Mouse (Mus musculus) hindbrain, embryonic 13.5 days (tissue): ENCODE data around the gene Lcp1. TPM values are rescaled to one million over a fixed set of nuclear protein-coding genes. Genes with fewer than 3 reads are reported as not detected.
A peak's percentile ranks its signal among the peaks of the same experiment; 100 is the strongest.

Experiments
- ATAC-seq: fragments of 200-750 bp; cut with Nextera tagmentation; 2 replicates; pipeline ENCODE4 v1.8.0; 2017; ENCODE audit warnings: moderate TSS enrichment; ENCODE audit not compliant: low FRiP score
- H3K27ac ChIP-seq: fragments of 300-500 bp; sonication (generic); 2 replicates; pipeline ENCODE4 v1.5.1; 2015; ENCODE audit warnings: inconsistent platforms, mild to moderate bottlenecking, moderate library complexity
- H3K27me3 ChIP-seq: fragments of 300-500 bp; sonication (generic); 2 replicates; pipeline ENCODE4 v1.6.1; 2015; ENCODE audit warnings: mild to moderate bottlenecking, inconsistent platforms
- H3K36me3 ChIP-seq: fragments of 300-500 bp; sonication (generic); 2 replicates; pipeline ENCODE4 v1.6.1; 2015; ENCODE audit warnings: mild to moderate bottlenecking, inconsistent platforms
- H3K4me1 ChIP-seq: fragments of 300-500 bp; sonication (generic); replicated peaks from 2 replicates; pipeline ENCODE4 v1.6.1; 2015; ENCODE audit warnings: inconsistent platforms
- H3K4me2 ChIP-seq: fragments of 300-500 bp; sonication (generic); 2 replicates; pipeline ENCODE4 v1.6.1; 2015; ENCODE audit warnings: inconsistent platforms, mild to moderate bottlenecking, moderate library complexity
- H3K4me3 ChIP-seq: fragments of 300-500 bp; sonication (generic); 2 replicates; pipeline ENCODE4 v1.5.1; 2015; ENCODE audit warnings: mild to moderate bottlenecking, inconsistent platforms
- H3K9ac ChIP-seq: fragments of 300-500 bp; sonication (generic); 2 replicates; pipeline ENCODE4 v1.6.1; 2015; ENCODE audit warnings: mild to moderate bottlenecking, inconsistent platforms
- H3K9me3 ChIP-seq: fragments of 300-500 bp; sonication (generic); 2 replicates; pipeline ENCODE4 v1.6.1; 2016; ENCODE audit warnings: inconsistent platforms
- WGBS: fragments of 180-500 bp; shearing (Covaris S2); methylation state at CpG from one replicate; pipeline ENCODE4 v1.1.7; 2015; 5-methylcytosine and 5-hydroxymethylcytosine counted together
- polyA plus RNA-seq: library from polyadenylated mRNA; unstranded; fragments of >200 nt; fragmentation: Nextera tagmentation; extraction: Ambion mirVana; gene quantifications from 2 replicates; pipeline ENCODE4 v1.2.1, GENCODE M21; 2015

Lcp1 gene
- polyA plus RNA-seq, 1 experiment from 2014 or later, result 16.0 TPM

DNA sequence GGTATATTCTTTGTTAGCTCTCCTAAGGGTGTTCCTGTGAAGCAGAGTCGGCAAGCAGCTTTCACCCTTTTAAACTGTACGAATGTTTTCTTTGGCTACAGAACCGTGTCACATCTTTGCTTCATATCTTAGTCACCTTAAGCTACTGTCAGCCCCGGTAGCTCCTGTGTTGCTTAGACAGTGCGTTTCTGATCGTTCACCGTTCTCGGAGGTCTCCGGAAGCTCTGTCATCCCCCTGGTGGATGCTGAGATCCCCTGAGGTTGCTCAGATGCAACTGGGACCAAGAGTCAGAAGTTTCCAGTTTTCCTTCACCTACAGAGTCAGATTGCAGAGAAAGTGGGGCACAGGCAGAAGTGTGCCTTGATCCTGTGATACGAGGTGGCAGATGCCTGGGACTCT is 61.5 kb downstream of the Lcp1 start:
- Histone ChIP-seq H3K4me3 (no peak overlapping the region), H3K36me3 (no peaks in the 10 kb centered on the region), H3K27ac (no peak overlapping the region), H3K4me1 (no peaks in the 10 kb centered on the region), H3K27me3 (no peaks in the 10 kb centered on the region), H3K4me2 (no peak overlapping the region), H3K9ac (no peak overlapping the region), H3K9me3 (no peaks in the 10 kb centered on the region)
- no peak for ATAC-seq
- 92% methylated on average over 10 of the region's 10 CpGs for WGBS

- ATAC-seq, result no peak
- Histone ChIP-seq H3K4me1 (no peaks in the 10 kb centered on the region), H3K36me3 (no peaks in the 10 kb centered on the region), H3K9me3 (no peaks in the 10 kb centered on the region), H3K4me3 (no peak overlapping the region), H3K9ac (no peak overlapping the region), H3K27me3 (no peaks in the 10 kb centered on the region), H3K27ac (no peak overlapping the region), H3K4me2 (no peak overlapping the region)
- 85% methylated on average over 10 of the region's 10 CpGs for WGBS
These were observed 62.0 kb downstream of the Lcp1 start for GRCm38 (mm10) chr14:75192858-75193257.

- Histone ChIP-seq H3K4me2 (no peak overlapping the region), H3K36me3 (no peaks in the 10 kb centered on the region), H3K4me1 (no peaks in the 10 kb centered on the region), H3K4me3 (no peak overlapping the region), H3K9ac (no peak overlapping the region), H3K27me3 (no peaks in the 10 kb centered on the region), H3K27ac (no peak overlapping the region), H3K9me3 (no peaks in the 10 kb centered on the region)
- ATAC-seq, result no peak
- WGBS, result 89% methylated on average over 5 of the region's 5 CpGs
These were observed 64.6 kb downstream of the Lcp1 start for GRCm38 (mm10) chr14:75195530-75195929.

GRCm38 (mm10) chr14:75197027-75197426 is 66.1 kb downstream of the Lcp1 start:
- Histone ChIP-seq H3K9ac (no peak overlapping the region), H3K36me3 (no peaks in the 10 kb centered on the region), H3K4me3 (no peak overlapping the region), H3K4me2 (no peak overlapping the region), H3K9me3 (no peaks in the 10 kb centered on the region), H3K27me3 (no peaks in the 10 kb centered on the region), H3K4me1 (no peaks in the 10 kb centered on the region), H3K27ac (no peak overlapping the region)
- 39% methylated on average over 5 of the region's 5 CpGs for WGBS
- ATAC-seq, result no peak

- Histone ChIP-seq H3K27ac (no peak overlapping the region), H3K4me2 (no peak overlapping the region), H3K9me3 (no peaks in the 10 kb centered on the region), H3K36me3 (no peaks in the 10 kb centered on the region), H3K9ac (no peak overlapping the region), H3K27me3 (no peaks in the 10 kb centered on the region), H3K4me1 (no peaks in the 10 kb centered on the region), H3K4me3 (no peak overlapping the region)
- 68% methylated on average over 7 of the region's 7 CpGs for WGBS
- ATAC-seq, result no peak
These were observed 66.8 kb downstream of the Lcp1 start for GRCm38 (mm10) chr14:75197660-75198059.

- H3K9ac ChIP-seq, result no peak overlapping the region
- no peak overlapping the region for H3K4me3 ChIP-seq
- H3K9me3 ChIP-seq, result no peaks in the 10 kb centered on the region
- H3K36me3 ChIP-seq, result no peaks in the 10 kb centered on the region
- 53% methylated on average over 6 of the region's 6 CpGs for WGBS
- 0 out of 2 replicates have a peak, but pooled peaks cover 8% of the 10 kb centered on the region for H3K4me1 ChIP-seq
- no peak overlapping the region for H3K27ac ChIP-seq
- no peak overlapping the region for H3K4me2 ChIP-seq
- no peaks in the 10 kb centered on the region for H3K27me3 ChIP-seq
- no peak for ATAC-seq
These were observed 74.6 kb downstream of the Lcp1 start for GRCm38 (mm10) chr14:75205363-75206051.

DNA sequence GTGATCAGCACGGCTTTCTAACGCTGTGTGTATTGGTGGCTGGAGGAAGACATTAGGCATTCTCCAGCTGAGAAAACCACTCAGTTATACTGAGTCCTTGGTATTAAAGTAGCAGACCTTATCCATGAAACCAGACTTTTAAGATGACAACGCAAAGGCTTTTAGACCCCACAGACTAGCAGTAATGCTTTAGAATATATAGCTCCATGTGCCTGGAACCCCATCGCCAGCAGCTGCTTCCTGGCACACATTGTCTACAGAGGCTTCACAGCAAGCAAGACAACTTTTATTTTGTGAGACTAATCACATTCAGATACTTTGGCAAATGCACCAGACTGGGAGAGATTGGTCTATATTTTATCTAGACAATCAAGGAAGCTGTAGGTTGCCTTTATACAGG is 75.4 kb downstream of the Lcp1 start:
- H3K9me3 ChIP-seq, result no peaks in the 10 kb centered on the region
- H3K27ac ChIP-seq, result no peak overlapping the region
- no peak for ATAC-seq
- H3K4me3 ChIP-seq, result no peak overlapping the region
- H3K9ac ChIP-seq, result no peak overlapping the region
- no peaks in the 10 kb centered on the region for H3K36me3 ChIP-seq
- no peak overlapping the region for H3K4me2 ChIP-seq
- WGBS, result 72% methylated on average over 4 of the region's 4 CpGs
- H3K4me1 ChIP-seq, result 0 out of 2 replicates have a peak, but pooled peaks cover 8% of the 10 kb centered on the region
- H3K27me3 ChIP-seq, result no peaks in the 10 kb centered on the region

DNA sequence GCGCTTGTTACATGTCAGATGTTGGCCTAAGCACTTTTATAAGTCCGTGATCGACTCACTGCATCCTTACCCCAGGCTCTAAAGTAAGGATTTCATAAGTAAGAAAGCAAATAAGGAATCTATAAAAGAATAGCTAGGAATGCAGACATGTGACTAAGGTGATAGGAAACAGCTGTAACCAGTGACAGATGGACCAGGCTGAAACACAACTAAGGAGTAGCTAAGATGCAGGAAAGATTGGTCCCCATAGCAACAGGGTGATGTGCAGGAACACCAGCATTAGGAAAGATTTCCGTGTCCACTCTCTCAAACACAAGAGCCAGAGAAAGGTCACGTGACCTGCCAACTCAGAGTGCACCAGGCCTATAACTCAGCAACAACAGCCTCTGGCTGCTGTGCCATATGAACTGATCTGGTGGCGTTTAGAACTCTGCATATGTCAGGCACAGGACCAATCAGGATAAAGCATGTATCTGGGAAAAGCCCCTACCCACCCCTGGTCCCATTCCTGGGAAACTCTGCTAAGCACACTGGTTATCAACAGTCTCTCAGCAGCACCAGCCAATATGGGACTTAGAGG is 77.8 kb downstream of the Lcp1 start:
- no peak overlapping the region for H3K4me3 ChIP-seq
- H3K27ac ChIP-seq, result no peak overlapping the region
- H3K4me2 ChIP-seq, result no peak overlapping the region
- 67% methylated on average over 6 of the region's 6 CpGs for WGBS
- H3K36me3 ChIP-seq, result no peaks in the 10 kb centered on the region
- ATAC-seq, result no peak
- H3K9ac ChIP-seq, result no peak overlapping the region
- no peaks in the 10 kb centered on the region for H3K27me3 ChIP-seq
- H3K9me3 ChIP-seq, result no peaks in the 10 kb centered on the region
- H3K4me1 ChIP-seq, result peaks cover 14% of the 10 kb centered on the region; the same call in 1 of the 2 replicates

DNA sequence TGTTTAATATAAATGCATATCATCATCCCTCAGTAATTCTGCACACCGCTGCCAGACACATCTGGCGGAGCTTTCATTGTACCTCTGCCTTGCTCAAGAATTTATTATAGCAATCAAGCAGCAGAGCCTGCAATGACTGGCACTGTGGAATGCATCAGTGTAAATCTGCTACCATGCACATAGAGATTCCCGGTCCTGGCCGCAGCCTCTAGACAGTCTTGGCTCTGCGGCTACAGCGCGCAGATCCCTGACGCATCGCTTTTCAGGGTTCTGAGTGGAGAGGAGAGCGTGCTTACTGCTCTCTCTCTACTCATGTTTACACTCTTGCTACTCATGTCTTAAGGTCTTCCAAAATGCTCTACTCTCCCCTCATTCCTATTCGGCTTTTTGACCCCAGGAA is 82.9 kb downstream of the Lcp1 start:
- WGBS, result 65% methylated on average over 11 of the region's 11 CpGs
- no peaks in the 10 kb centered on the region for H3K27me3 ChIP-seq
- 0 out of 2 replicates have a peak, but pooled peaks have one; percentile 39 for ATAC-seq
- H3K4me3 ChIP-seq, result no peak overlapping the region
- no peak overlapping the region for H3K9ac ChIP-seq
- no peak overlapping the region for H3K4me2 ChIP-seq
- H3K4me1 ChIP-seq, result peaks cover 16% of the 10 kb centered on the region
- peak overlapping the region; percentile 55; the same call in 1 of the 2 replicates for H3K27ac ChIP-seq
- H3K36me3 ChIP-seq, result no peaks in the 10 kb centered on the region
- H3K9me3 ChIP-seq, result no peaks in the 10 kb centered on the region

- no peak for ATAC-seq
- 96% methylated on average over 2 of the region's 2 CpGs for WGBS
- H3K27ac ChIP-seq, result peak overlapping the region; percentile 76
- no peak overlapping the region for H3K4me3 ChIP-seq
- H3K9me3 ChIP-seq, result no peaks in the 10 kb centered on the region
- peaks cover 17% of the 10 kb centered on the region for H3K4me1 ChIP-seq
- H3K9ac ChIP-seq, result no peak overlapping the region
- H3K27me3 ChIP-seq, result no peaks in the 10 kb centered on the region
- H3K4me2 ChIP-seq, result no peak overlapping the region
- no peaks in the 10 kb centered on the region for H3K36me3 ChIP-seq
These were observed 87.9 kb downstream of the Lcp1 start for GRCm38 (mm10) chr14:75218843-75219242.

GRCm38 (mm10) chr14:75219250-75219913 is 88.5 kb downstream of the Lcp1 start:
- Histone ChIP-seq H3K9ac (no peak overlapping the region), H3K4me3 (no peak overlapping the region), H3K9me3 (no peaks in the 10 kb centered on the region), H3K4me1 (peaks cover 12% of the 10 kb centered on the region; the same call in 1 of the 2 replicates), H3K27ac (peak overlapping the region; percentile 76), H3K27me3 (no peaks in the 10 kb centered on the region), H3K36me3 (no peaks in the 10 kb centered on the region), H3K4me2 (no peak overlapping the region)
- WGBS, result 54% methylated on average over 5 of the region's 5 CpGs
- ATAC-seq, result peak; percentile 76; the same call in 1 of the 2 replicates

GRCm38 (mm10) chr14:75222386-75222785 is 91.5 kb downstream of the Lcp1 start:
- no peak for ATAC-seq
- H3K9ac ChIP-seq, result no peak overlapping the region
- 80% methylated on average over 6 of the region's 6 CpGs for WGBS
- H3K4me1 ChIP-seq, result peaks cover 14% of the 10 kb centered on the region; the same call in 1 of the 2 replicates
- no peaks in the 10 kb centered on the region for H3K9me3 ChIP-seq
- H3K27me3 ChIP-seq, result no peaks in the 10 kb centered on the region
- H3K4me2 ChIP-seq, result no peak overlapping the region
- no peak overlapping the region for H3K4me3 ChIP-seq
- H3K27ac ChIP-seq, result no peak overlapping the region
- no peaks in the 10 kb centered on the region for H3K36me3 ChIP-seq
